Mouse (Mus musculus): ENCODE measurements around the gene Muc2. TPM values are rescaled to one million over a fixed set of nuclear protein-coding genes. Genes with fewer than 3 reads are reported as not detected.

The Muc2 gene
- total and polyA plus RNA-seq, 3 experiments = 0.25 TPM; not detected in 2

GRCm38 (mm10) chr7:141671626-141672291 is 18.4 kb upstream of the Muc2 start:
- Histone ChIP-seq H3K79me2 (replicated peaks; ENCODE audit: control insufficient read depth, insufficient read depth, low read length) (no peaks in the 10 kb centered on the region), H3K9ac (ENCODE audit: low read depth, low read length) (no peak overlapping the region), H3K27ac (no peak overlapping the region), H3K36me3 (ENCODE audit: control insufficient read depth, insufficient read depth, low read length) (no peaks in the 10 kb centered on the region), H3K4me3 (no peak overlapping the region), H3K4me1 (ENCODE audit: control insufficient read depth, insufficient read depth, low read length) (no peaks in the 10 kb centered on the region), H3K27me3 (ENCODE audit: control insufficient read depth, insufficient read depth, low read length) (no peaks in the 10 kb centered on the region)
- 89% methylated on average over 5 of the region's 5 CpGs for WGBS
- DNase-seq = no peak
- intact Hi-C loops (cut with DNase I) = no loop called here
- TF ChIP-seq EP300 (IDR thresholded peaks at IDR 0.05; ENCODE audit: insufficient read depth, low read depth, low read length) = no peak
- no peak for TF ChIP-seq CTCF (IDR thresholded peaks at IDR 0.05)
- TF ChIP-seq POLR2A (IDR thresholded peaks at IDR 0.05; ENCODE audit: insufficient read depth, low read depth, low read length) = no peak

DNA sequence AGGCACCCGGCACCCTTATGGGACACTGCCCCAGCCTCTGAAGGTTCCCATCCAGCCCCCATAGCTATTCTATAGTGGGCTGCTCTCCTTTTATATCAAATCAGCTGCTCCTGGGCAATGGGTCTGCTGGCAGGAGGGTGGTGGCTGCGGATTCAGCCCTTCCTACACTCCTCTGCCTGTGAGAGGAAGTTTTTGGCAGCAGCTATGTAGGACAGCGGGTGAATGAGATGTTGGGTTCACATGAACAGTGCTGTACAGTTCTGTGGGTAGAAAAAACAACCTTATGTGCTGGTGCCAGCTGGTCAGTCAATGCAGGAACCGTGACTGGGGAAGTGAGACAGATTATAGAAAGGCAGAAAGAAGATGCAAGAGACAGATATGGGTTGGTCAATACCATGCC is 11.2 kb upstream of the Muc2 start:
- Histone ChIP-seq H3K4me1 (ENCODE audit: control insufficient read depth, insufficient read depth, low read length) (no peaks in the 10 kb centered on the region), H3K79me2 (replicated peaks; ENCODE audit: control insufficient read depth, insufficient read depth, low read length) (no peaks in the 10 kb centered on the region), H3K27me3 (ENCODE audit: control insufficient read depth, insufficient read depth, low read length) (no peaks in the 10 kb centered on the region), H3K27ac (no peak overlapping the region), H3K9ac (ENCODE audit: low read depth, low read length) (no peak overlapping the region), H3K36me3 (ENCODE audit: control insufficient read depth, insufficient read depth, low read length) (no peaks in the 10 kb centered on the region), H3K4me3 (no peak overlapping the region)
- TF ChIP-seq EP300 (IDR thresholded peaks at IDR 0.05; ENCODE audit: insufficient read depth, low read depth, low read length) = no peak
- TF ChIP-seq CTCF (IDR thresholded peaks at IDR 0.05) = no peak
- TF ChIP-seq POLR2A (IDR thresholded peaks at IDR 0.05; ENCODE audit: insufficient read depth, low read depth, low read length) = no peak
- 66% methylated on average over 4 of the region's 4 CpGs for WGBS
- no peak for DNase-seq
- intact Hi-C loops (cut with DNase I) = no loop called here

- H3K27ac ChIP-seq = no peak overlapping the region
Observed at GRCm38 (mm10) chr7:141687330-141687729, 2.8 kb upstream of the Muc2 start.

GRCm38 (mm10) chr7:141693591-141694273 is 3.6 kb downstream of the Muc2 start:
- no peak for TF ChIP-seq CTCF (IDR thresholded peaks at IDR 0.05)
- no peak for TF ChIP-seq POLR2A (IDR thresholded peaks at IDR 0.05; ENCODE audit: insufficient read depth, low read depth, low read length)
- no peaks in the 10 kb centered on the region for H3K27me3 ChIP-seq (ENCODE audit: control insufficient read depth, insufficient read depth, low read length)
- H3K4me3 ChIP-seq = no peak overlapping the region
- no peaks in the 10 kb centered on the region for H3K4me1 ChIP-seq (ENCODE audit: control insufficient read depth, insufficient read depth, low read length)
- 37% methylated on average over 30 of the region's 30 CpGs for WGBS
- no peak overlapping the region for H3K9ac ChIP-seq (ENCODE audit: low read depth, low read length)
- intact Hi-C loops (cut with DNase I) = no loop called here
- no peaks in the 10 kb centered on the region for H3K79me2 ChIP-seq (replicated peaks; ENCODE audit: control insufficient read depth, insufficient read depth, low read length)
- DNase-seq = no peak
- H3K27ac ChIP-seq = no peak overlapping the region
- H3K36me3 ChIP-seq (ENCODE audit: control insufficient read depth, insufficient read depth, low read length) = no peaks in the 10 kb centered on the region

More at GRCm38 (mm10) chr7:141687330-141687729, 2.8 kb upstream of the Muc2 start:
- no peak overlapping the region for H3K4me3 ChIP-seq
- no peak for TF ChIP-seq POLR2A (IDR thresholded peaks at IDR 0.05; ENCODE audit: insufficient read depth, low read depth, low read length)
- no peak for TF ChIP-seq EP300 (IDR thresholded peaks at IDR 0.05; ENCODE audit: insufficient read depth, low read depth, low read length)
- no peak for TF ChIP-seq CTCF (IDR thresholded peaks at IDR 0.05)
- WGBS = 57% methylated on average over 10 of the region's 10 CpGs
- no peaks in the 10 kb centered on the region for H3K4me1 ChIP-seq (ENCODE audit: control insufficient read depth, insufficient read depth, low read length)
- no peaks in the 10 kb centered on the region for H3K79me2 ChIP-seq (replicated peaks; ENCODE audit: control insufficient read depth, insufficient read depth, low read length)
- no peak for DNase-seq
- no peak overlapping the region for H3K9ac ChIP-seq (ENCODE audit: low read depth, low read length)
- H3K27me3 ChIP-seq (ENCODE audit: control insufficient read depth, insufficient read depth, low read length) = no peaks in the 10 kb centered on the region
- intact Hi-C loops (cut with DNase I) = no loop called here
- no peaks in the 10 kb centered on the region for H3K36me3 ChIP-seq (ENCODE audit: control insufficient read depth, insufficient read depth, low read length)

GRCm38 (mm10) chr7:141694274-141694639 is 4.1 kb downstream of the Muc2 start:
- no peaks in the 10 kb centered on the region for H3K36me3 ChIP-seq (ENCODE audit: control insufficient read depth, insufficient read depth, low read length)
- no peaks in the 10 kb centered on the region for H3K27me3 ChIP-seq (ENCODE audit: control insufficient read depth, insufficient read depth, low read length)
- no peaks in the 10 kb centered on the region for H3K4me1 ChIP-seq (ENCODE audit: control insufficient read depth, insufficient read depth, low read length)
- intact Hi-C loops (cut with DNase I) = no loop called here
- no peak for DNase-seq
- TF ChIP-seq CTCF (IDR thresholded peaks at IDR 0.05) (no peak), POLR2A (IDR thresholded peaks at IDR 0.05; ENCODE audit: insufficient read depth, low read depth, low read length) (no peak), EP300 (IDR thresholded peaks at IDR 0.05; ENCODE audit: insufficient read depth, low read depth, low read length) (no peak)
- 64% methylated on average over 5 of the region's 5 CpGs for WGBS
- H3K79me2 ChIP-seq (replicated peaks; ENCODE audit: control insufficient read depth, insufficient read depth, low read length) = no peaks in the 10 kb centered on the region
- H3K27ac ChIP-seq = no peak overlapping the region
- H3K4me3 ChIP-seq = no peak overlapping the region
- H3K9ac ChIP-seq (ENCODE audit: low read depth, low read length) = no peak overlapping the region

GRCm38 (mm10) chr7:141696538-141696937 is 6.4 kb downstream of the Muc2 start:
- WGBS = 74% methylated on average over 13 of the region's 13 CpGs
- Histone ChIP-seq H3K27me3 (ENCODE audit: control insufficient read depth, insufficient read depth, low read length) (no peaks in the 10 kb centered on the region), H3K4me1 (ENCODE audit: control insufficient read depth, insufficient read depth, low read length) (no peaks in the 10 kb centered on the region), H3K9ac (ENCODE audit: low read depth, low read length) (no peak overlapping the region), H3K27ac (no peak overlapping the region), H3K4me3 (no peak overlapping the region), H3K79me2 (replicated peaks; ENCODE audit: control insufficient read depth, insufficient read depth, low read length) (no peaks in the 10 kb centered on the region), H3K36me3 (ENCODE audit: control insufficient read depth, insufficient read depth, low read length) (no peaks in the 10 kb centered on the region)
- intact Hi-C loops (cut with DNase I) = no loop called here
- TF ChIP-seq POLR2A (IDR thresholded peaks at IDR 0.05; ENCODE audit: insufficient read depth, low read depth, low read length) (no peak), CTCF (IDR thresholded peaks at IDR 0.05) (no peak), EP300 (IDR thresholded peaks at IDR 0.05; ENCODE audit: insufficient read depth, low read depth, low read length) (no peak)
- DNase-seq = no peak
